Mouse (Mus musculus) bone marrow, adult 2 months (tissue): ENCODE measurements around the gene Sorbs1. TPM values are rescaled to one million over a fixed set of nuclear protein-coding genes. Genes with fewer than 3 reads are reported as not detected.

Experiments
- H3K27ac ChIP-seq: fragments of 200-500 bp; 2 replicates; pipeline ENCODE4 v1.5.1; 2012; ENCODE audit warnings: low read depth, mild to moderate bottlenecking, control low read depth, inconsistent platforms, low read length; ENCODE audit not compliant: control insufficient read depth, poor library complexity, insufficient read depth
- H3K4me1 ChIP-seq: fragments of 200-500 bp; 2 replicates; pipeline ENCODE4 v1.6.1; 2011; ENCODE audit warnings: low read length; ENCODE audit not compliant: control insufficient read depth, insufficient read depth
- H3K4me3 ChIP-seq: fragments of 200-500 bp; replicated peaks from 2 replicates; pipeline ENCODE3; 2011; ENCODE audit warnings: mild to moderate bottlenecking, low read depth, low read length, control low read depth; ENCODE audit not compliant: control insufficient read depth
- CTCF ChIP-seq: fragments of 200-500 bp; IDR thresholded peaks from 2 replicates; pipeline ENCODE4 v1.5.1; 2011; ENCODE audit warnings: low read length, control low read depth; ENCODE audit not compliant: control insufficient read depth, insufficient read depth
- POLR2A ChIP-seq: fragments of 200-500 bp; IDR thresholded peaks from 2 replicates; pipeline ENCODE4 v1.6.1; 2011; ENCODE audit warnings: low read depth, mild to moderate bottlenecking, control low read depth, low read length, borderline replicate concordance; ENCODE audit not compliant: control insufficient read depth
- WGBS: fragments of 180-500 bp; shearing (Covaris S2); methylation state at CpG from one replicate; pipeline ENCODE4 v1.1.7; 2018; 5-methylcytosine and 5-hydroxymethylcytosine counted together
- polyA plus RNA-seq: library from polyadenylated mRNA; stranded (reverse); fragments of >200 nt; gene quantifications from 2 replicates; pipeline ENCODE4 v1.2.4, GENCODE M21; 2011; ENCODE audit warnings: low replicate concordance; ENCODE audit not compliant: missing spikeins, insufficient read depth, insufficient read length

Gene Sorbs1
- polyA plus RNA-seq, 1 experiment, result 26.1 TPM

- H3K4me3 ChIP-seq, result no peak overlapping the region
- no peak for TF ChIP-seq CTCF
- TF ChIP-seq POLR2A, result no peak
Observed at GRCm38 (mm10) chr19:40333081-40333480, 180.5 kb downstream of the Sorbs1 start.

GRCm38 (mm10) chr19:40332303-40332702 is 181.3 kb downstream of the Sorbs1 start:
- 86% methylated on average over 6 of the region's 6 CpGs for WGBS
- H3K4me1 ChIP-seq, result no peaks in the 10 kb centered on the region
- TF ChIP-seq POLR2A (no peak), CTCF (no peak)
- no peak overlapping the region for H3K4me3 ChIP-seq
- no peak overlapping the region for H3K27ac ChIP-seq

More at GRCm38 (mm10) chr19:40333081-40333480, 180.5 kb downstream of the Sorbs1 start:
- WGBS, result 92% methylated on average over 4 of the region's 4 CpGs
- Histone ChIP-seq H3K27ac (no peak overlapping the region), H3K4me1 (no peaks in the 10 kb centered on the region)

- Histone ChIP-seq H3K4me3 (no peak overlapping the region), H3K4me1 (no peaks in the 10 kb centered on the region), H3K27ac (no peak overlapping the region)
- no peak for TF ChIP-seq CTCF
- TF ChIP-seq POLR2A, result no peak
- WGBS, result 83% methylated on average over 6 of the region's 6 CpGs
Observed at GRCm38 (mm10) chr19:40331846-40332245, 181.7 kb downstream of the Sorbs1 start.

- TF ChIP-seq CTCF, result no peak
- no peak for TF ChIP-seq POLR2A
- H3K4me3 ChIP-seq, result no peak overlapping the region
- WGBS, result 93% methylated on average over 21 of the region's 21 CpGs
- H3K27ac ChIP-seq, result no peak overlapping the region
- H3K4me1 ChIP-seq, result no peaks in the 10 kb centered on the region
Observed at GRCm38 (mm10) chr19:40326126-40326525, 187.5 kb downstream of the Sorbs1 start.

- no peaks in the 10 kb centered on the region for H3K4me1 ChIP-seq
- no peak overlapping the region for H3K27ac ChIP-seq
- no peak for TF ChIP-seq POLR2A
- TF ChIP-seq CTCF, result no peak
- WGBS, result 87% methylated on average over 8 of the region's 8 CpGs
- no peak overlapping the region for H3K4me3 ChIP-seq
Observed at GRCm38 (mm10) chr19:40325381-40325780, 188.2 kb downstream of the Sorbs1 start.

GRCm38 (mm10) chr19:40322226-40322625 is 191.4 kb downstream of the Sorbs1 start:
- H3K27ac ChIP-seq, result no peak overlapping the region
- WGBS, result 92% methylated on average over 3 of the region's 3 CpGs

GRCm38 (mm10) chr19:40319199-40319598 is 194.4 kb downstream of the Sorbs1 start:
- 80% methylated on average over 3 of the region's 3 CpGs for WGBS
- Histone ChIP-seq H3K27ac (no peak overlapping the region), H3K4me3 (no peak overlapping the region), H3K4me1 (no peaks in the 10 kb centered on the region)
- TF ChIP-seq CTCF, result no peak
- no peak for TF ChIP-seq POLR2A

More at GRCm38 (mm10) chr19:40322226-40322625, 191.4 kb downstream of the Sorbs1 start:
- Histone ChIP-seq H3K4me3 (no peak overlapping the region), H3K4me1 (no peaks in the 10 kb centered on the region)
- TF ChIP-seq CTCF (no peak), POLR2A (no peak)

- H3K27ac ChIP-seq, result no peak overlapping the region
- 89% methylated on average over 6 of the region's 6 CpGs for WGBS
- no peak overlapping the region for H3K4me3 ChIP-seq
- TF ChIP-seq CTCF (no peak), POLR2A (no peak)
- H3K4me1 ChIP-seq, result no peaks in the 10 kb centered on the region
Observed at GRCm38 (mm10) chr19:40318511-40318910, 195.1 kb downstream of the Sorbs1 start.

GRCm38 (mm10) chr19:40317001-40317400 is 196.6 kb downstream of the Sorbs1 start:
- WGBS, result 80% methylated on average over 4 of the region's 4 CpGs
- H3K4me1 ChIP-seq, result no peaks in the 10 kb centered on the region
- H3K4me3 ChIP-seq, result no peak overlapping the region
- no peak overlapping the region for H3K27ac ChIP-seq
- TF ChIP-seq CTCF (no peak), POLR2A (no peak)
